ENCODE assay signal across 11 mouse cellular contexts in genomic region chr9:68162813-68163570, GRCm38 (mm10).
DNase-seq lines count a peak whose midpoint lies in the region.
"Had no signal": no experiment of that assay in that cellular context is flagged by ENCODE, and none has a peak within 500 bp of the region (broad histone marks: within the 10 kb centered on the region; RNA-seq: fewer than 3 reads in every experiment).

No protein-coding gene starts in this region.

- peak; percentile 5 to 13 for DNase-seq in cerebellum, postnatal 14 days
- no peak for DNase-seq in cerebellum, adult 11 months
- DNase-seq in kidney, postnatal 4 days, result peak; percentile 2 to 7
- no peak for DNase-seq in kidney, postnatal 10 days
- peak; percentile 19 for DNase-seq in brain, adult 2 months (ENCODE audit: low read depth, low spot score)
- peak; percentile 20 for DNase-seq in heart, postnatal 25 days (ENCODE audit: low spot score)
- no peak for DNase-seq in embryo, embryonic 10 days (ENCODE audit: low spot score)
- no peak for DNase-seq in adrenal gland, adult (ENCODE audit: inconsistent age in 2 of 2, low spot score in 1 of 2)
- DNase-seq: adrenal gland, postnatal 10 days; kidney, adult 8-10 months; liver, embryonic 13.5 days had no signal

- intact Hi-C loops in heart, postnatal 25 days (cut with DNase I), result no loop called here

Comparison
In these comparisons a context has a peak if more than half of its experiments do, and no peak if none do; other contexts are left out.
1. DNase-seq: peak in cerebellum, postnatal 14 days (2 of 2), kidney, postnatal 4 days (2 of 2), brain, adult 2 months (single experiment) and heart, postnatal 25 days (single experiment); none in cerebellum, adult 11 months (single experiment), kidney, postnatal 10 days (single experiment), embryo, embryonic 10 days (single experiment) and adrenal gland, adult (0 of 2).